Mouse (Mus musculus): ENCODE measurements around the gene Ap3s2. TPM values are rescaled to one million over a fixed set of nuclear protein-coding genes. Genes with fewer than 3 reads are reported as not detected.

Ap3s2 gene
- total RNA-seq, 2 experiments from 2014 or later = 17.1 to 24.9 TPM

GRCm38 (mm10) chr7:79847456-79848451 is 72.7 kb downstream of the Ap3s2 start:
- DNase-seq (ENCODE audit: low spot score) = peak; percentile 23

DNA sequence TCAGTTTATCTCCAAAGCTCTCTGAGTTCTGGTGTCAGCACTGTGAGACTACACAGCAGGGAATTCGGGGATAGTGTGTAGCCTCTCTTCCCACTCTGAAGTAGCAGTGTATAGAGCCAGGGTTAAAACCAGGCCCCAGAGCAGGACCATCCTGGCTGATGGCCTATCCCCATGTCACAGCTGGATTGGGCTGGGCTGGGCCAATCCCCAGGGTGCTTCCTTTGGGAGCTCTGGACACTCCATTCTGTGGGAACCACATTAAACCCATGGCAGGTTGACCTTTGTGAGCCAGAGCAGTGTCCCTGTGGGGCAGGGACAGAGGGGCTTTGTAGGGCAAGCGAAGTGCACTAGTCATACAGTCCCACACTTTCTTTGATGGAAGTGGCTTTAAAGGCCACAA is 74.1 kb downstream of the Ap3s2 start:
- no peak for DNase-seq (ENCODE audit: low spot score)

DNA sequence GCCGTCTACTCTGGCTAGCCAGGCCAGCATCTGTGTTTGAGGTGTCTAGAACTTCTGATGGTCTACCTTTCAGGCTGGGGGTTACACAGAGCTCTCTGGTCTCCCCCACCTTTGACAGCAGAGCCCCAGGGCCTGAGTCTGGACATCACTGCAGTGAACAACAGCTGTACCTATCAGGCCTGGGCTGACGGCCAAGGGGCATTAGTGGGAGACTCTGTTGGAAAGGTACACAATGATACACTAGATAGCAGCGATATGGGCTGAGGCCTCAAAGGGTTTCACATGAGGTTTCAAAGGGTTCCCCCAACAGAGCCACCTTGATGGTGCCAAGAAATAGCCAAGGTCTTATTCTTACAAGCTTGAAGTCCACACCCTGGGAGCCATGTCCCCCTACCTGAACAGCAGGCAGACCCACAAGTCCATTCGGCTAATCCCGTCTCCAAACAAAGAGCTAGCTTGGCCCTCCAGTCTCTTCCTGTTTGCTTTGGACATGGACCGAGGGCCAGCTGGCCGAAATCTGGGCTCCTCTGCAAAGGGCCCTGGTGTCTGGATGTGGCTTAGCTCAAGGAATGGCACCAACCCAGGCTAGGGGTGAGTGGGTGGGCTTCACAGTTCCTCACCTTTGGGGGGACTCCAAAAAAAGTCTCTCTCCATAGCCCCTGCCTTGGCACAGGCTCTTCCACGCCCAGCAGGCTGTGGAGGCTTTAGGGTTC is 76.2 kb downstream of the Ap3s2 start:
- no peak for DNase-seq (ENCODE audit: low spot score)

- DNase-seq (ENCODE audit: low spot score) = no peak
Observed at GRCm38 (mm10) chr7:79842163-79842562, 78.3 kb downstream of the Ap3s2 start.

DNA sequence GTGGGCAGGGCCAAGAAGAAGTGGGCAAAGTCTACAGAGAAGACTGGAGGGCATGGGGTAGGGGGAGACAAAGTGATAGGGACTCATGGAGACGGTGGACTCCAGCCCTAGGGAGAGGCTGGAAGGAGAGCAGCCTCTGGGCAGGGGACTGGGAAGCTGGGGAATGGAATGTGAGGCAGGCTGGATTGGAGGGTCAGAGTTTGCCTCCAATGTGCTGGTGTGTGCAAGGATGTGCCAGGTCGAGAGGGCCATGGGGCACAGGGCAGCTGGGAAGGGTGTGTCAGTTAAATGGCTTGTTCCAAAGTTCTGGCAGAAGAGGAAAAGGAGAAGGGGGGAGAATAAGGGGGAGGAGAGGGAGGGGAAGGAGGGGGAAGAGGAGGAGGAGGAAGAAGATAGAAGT is 83.2 kb downstream of the Ap3s2 start:
- no peak for DNase-seq (ENCODE audit: low spot score)

- DNase-seq (ENCODE audit: low spot score) = no peak
Observed at GRCm38 (mm10) chr7:79835196-79835595, 85.3 kb downstream of the Ap3s2 start.

DNA sequence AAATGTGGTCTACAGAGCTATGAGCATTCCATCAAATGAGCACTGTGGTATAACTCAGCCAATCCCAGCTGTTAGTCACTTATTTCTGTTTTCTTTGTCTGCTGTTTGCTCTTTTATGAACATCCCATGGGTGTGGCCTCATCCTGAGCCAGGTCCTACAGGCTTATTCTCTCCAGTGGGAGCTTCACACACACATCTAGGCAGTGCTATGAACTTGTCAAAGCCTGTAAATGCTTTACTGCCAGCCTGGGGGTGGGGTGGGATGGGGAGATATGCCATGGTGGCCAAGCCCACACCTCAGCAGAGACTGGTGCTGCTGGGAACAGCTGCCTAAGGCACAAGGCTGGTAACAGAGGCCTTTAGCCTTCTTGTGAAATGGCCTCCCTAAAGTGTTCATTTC is 87.5 kb downstream of the Ap3s2 start:
- no peak for DNase-seq (ENCODE audit: low spot score)

- DNase-seq (ENCODE audit: low spot score) = peak; percentile 10
Observed at GRCm38 (mm10) chr7:79831585-79831984, 88.9 kb downstream of the Ap3s2 start.

DNA sequence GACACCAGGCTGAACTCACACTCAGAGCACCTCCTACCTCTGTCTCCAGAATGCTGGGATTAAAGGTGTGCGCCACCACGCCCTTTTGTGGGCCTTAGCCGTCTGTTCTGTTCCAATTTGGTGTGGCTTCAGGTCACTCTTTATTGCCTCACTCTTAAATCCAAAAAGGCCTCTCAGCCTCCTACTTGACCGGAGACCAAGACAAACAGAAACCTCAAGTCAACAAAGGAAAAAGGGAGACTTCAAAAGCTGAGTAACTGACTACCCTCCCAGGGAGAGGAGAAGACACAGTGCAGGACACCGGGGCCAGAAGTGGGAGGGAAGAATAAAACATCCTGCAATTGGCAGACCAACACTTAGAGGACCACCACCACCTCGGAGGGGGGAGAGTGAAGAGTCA is 89.3 kb downstream of the Ap3s2 start:
- DNase-seq (ENCODE audit: low spot score) = no peak

DNA sequence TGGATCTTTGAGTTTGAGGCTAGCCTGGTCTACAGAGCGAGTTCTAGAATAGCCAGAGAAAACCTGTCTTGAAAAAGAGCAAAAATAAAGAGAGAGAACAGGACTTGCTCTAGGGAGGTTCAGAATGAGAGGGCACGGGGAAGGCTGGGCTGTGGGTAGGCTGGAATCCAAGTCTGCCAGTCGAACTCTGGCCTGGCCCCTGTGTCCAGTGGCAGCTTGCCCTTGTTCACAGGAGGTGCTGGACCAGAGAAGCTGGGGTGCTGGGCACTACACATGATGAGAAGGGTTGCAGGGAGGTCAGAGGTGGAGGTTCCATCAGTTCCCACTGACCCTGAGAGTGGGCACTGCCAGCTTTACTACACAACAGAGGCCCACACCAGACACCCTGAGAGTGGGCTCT is 92.1 kb downstream of the Ap3s2 start:
- no peak for DNase-seq (ENCODE audit: low spot score)

Small RNA genes lying within 50 kb of the gene (microRNA-seq; reads per million reads assigned to microRNA genes)
- not detected for gene Gm24541

Other genes starting within 250 kb of the Ap3s2 start
- gene Kif7, start 204.9 kb downstream of the Ap3s2 start, total RNA-seq (2021) = under 1 TPM; 0.27 to 0.40 TPM
- gene Plin1, start 187.7 kb downstream of the Ap3s2 start, total RNA-seq (2021) = 10 to 100 TPM; 10.3 to 18.3 TPM
- gene Pex11a, start 177.5 kb downstream of the Ap3s2 start, total RNA-seq (2021) = 10 to 100 TPM; 12.9 to 14.1 TPM
- gene Wdr93, start 177.5 kb downstream of the Ap3s2 start, total RNA-seq (2021) = under 1 TPM; 0.09 to 0.16 TPM
- gene Mesp1, start 126.9 kb downstream of the Ap3s2 start, total RNA-seq (2021) = not detected
- not detected for gene Mesp2, start 109.9 kb downstream of the Ap3s2 start, total RNA-seq (2021)
- gene Anpep, start 59.6 kb downstream of the Ap3s2 start, total RNA-seq (2021) = 1 to 10 TPM; 3.8 to 5.6 TPM
- 1 to 10 TPM; 2.3 to 3.1 TPM for gene Arpin, start 14.7 kb upstream of the Ap3s2 start, total RNA-seq (2021)
- 10 to 100 TPM; 21.1 to 31.3 TPM for gene Zfp710, start 104.2 kb upstream of the Ap3s2 start, total RNA-seq (2021)
- 100 to 1,000 TPM; 317 to 516 TPM for gene Idh2, start 194.7 kb upstream of the Ap3s2 start, total RNA-seq (2021)

Measured in gastrocnemius, adult 18-20 months (tissue).